Mouse (Mus musculus): ENCODE data around the gene Rmnd5a.

GRCm38 (mm10) chr6:71441251-71441580 is 779 bp upstream of the Rmnd5a start:
- no peak for TF ChIP-seq CTCF (conservative IDR thresholded peaks at IDR 0.05 in 1 of 2, IDR thresholded peaks at IDR 0.05 in 1 of 2; ENCODE audit: low read depth in 2 of 2, low read length in 2 of 2)
- no peak for TF ChIP-seq NRF1 (IDR thresholded peaks at IDR 0.05; ENCODE audit: low read depth, low read length)
- TF ChIP-seq NELFE (IDR thresholded peaks at IDR 0.05; ENCODE audit: low read depth, low read length): no peak
- no peak for TF ChIP-seq ELF1 (IDR thresholded peaks at IDR 0.05; ENCODE audit: low read depth, low read length)
- TF ChIP-seq ZNF384 (IDR thresholded peaks at IDR 0.05; ENCODE audit: low read depth, low read length): no peak
- no peak for TF ChIP-seq MAFK (IDR thresholded peaks at IDR 0.05; ENCODE audit: insufficient replicate concordance, low read length)
- TF ChIP-seq SIN3A (IDR thresholded peaks at IDR 0.05; ENCODE audit: low read length): no peak
- no peak for TF ChIP-seq MAZ (IDR thresholded peaks at IDR 0.05; ENCODE audit: low read depth, low read length)
- no peak for TF ChIP-seq POLR2A (IDR thresholded peaks at IDR 0.05; ENCODE audit: low read depth, low read length)
- TF ChIP-seq EP300 (IDR thresholded peaks at IDR 0.05; ENCODE audit: low read length): no peak
